Mouse (Mus musculus) liver, embryonic 14.5 days (tissue): ENCODE measurements at regions not wholly inside any gene's neighbourhood (a gene's known extent, or its start where the extent isn't known, plus 50 kb on each side); places are given as distances from the start of the nearest gene placed in this dataset.

Experiments used
- ATAC-seq: fragments of 200-750 bp; cut with Nextera tagmentation; 2 replicates; pipeline ENCODE4 v1.8.0; 2017; ENCODE audit warnings: moderate number of reproducible peaks, mild to moderate bottlenecking, moderate library complexity; ENCODE audit not compliant: insufficient read depth
- DNase-seq, 3 experiments: peaks; one replicate each; pipeline ENCODE4 v3.0.0-alpha.2; 2012 to 2013; ENCODE audit warnings: low read depth in 3 of 3, low spot score in 3 of 3
- H3K27ac ChIP-seq: fragments of 300-500 bp; sonication (generic); 2 replicates; pipeline ENCODE4 v1.5.1; 2014; ENCODE audit warnings: moderate library complexity, mild to moderate bottlenecking, control low read depth, inconsistent platforms
- H3K27me3 ChIP-seq: fragments of 300-500 bp; sonication (generic); 2 replicates; pipeline ENCODE4 v1.6.1; 2014; ENCODE audit warnings: mild to moderate bottlenecking, low read length, moderate library complexity; ENCODE audit not compliant: control insufficient read depth, insufficient read depth
- H3K36me3 ChIP-seq: fragments of 300-500 bp; sonication (generic); replicated peaks from 2 replicates; pipeline ENCODE4 v1.6.1; 2014; ENCODE audit warnings: low read depth; ENCODE audit not compliant: control insufficient read depth, insufficient read depth
- H3K4me1 ChIP-seq, 2 experiments: fragments of 200-500 bp in 1 of 2; fragments of 300-500 bp in 1 of 2; sonication (generic) in 1 of 2; replicated peaks; 2 replicates each; pipeline ENCODE4 v1.6.1; 2012 to 2014; ENCODE audit warnings: antibody characterized with exemption in 1 of 2, inconsistent platforms in 1 of 2, low read length in 1 of 2; ENCODE audit not compliant: control insufficient read depth in 2 of 2, insufficient read depth in 2 of 2
- H3K4me2 ChIP-seq: fragments of 300-500 bp; sonication (generic); 2 replicates; pipeline ENCODE4 v1.6.1; 2014; ENCODE audit warnings: low read depth, mild to moderate bottlenecking, control low read depth, moderate library complexity
- H3K4me3 ChIP-seq, 2 experiments: fragments of 200-500 bp in 1 of 2; fragments of 300-500 bp in 1 of 2; sonication (generic) in 1 of 2; 2 replicates each; pipeline ENCODE4 v1.5.1; 2012 to 2014; ENCODE audit warnings: low read depth in 2 of 2, low read length in 2 of 2, mild to moderate bottlenecking in 2 of 2, control low read depth in 1 of 2, inconsistent platforms in 1 of 2, moderate library complexity in 1 of 2; ENCODE audit not compliant: insufficient read depth in 1 of 2
- H3K9ac ChIP-seq: fragments of 300-500 bp; sonication (generic); replicated peaks from 2 replicates; pipeline ENCODE4 v1.6.1; 2014; ENCODE audit warnings: mild to moderate bottlenecking, control low read depth, moderate library complexity
- H3K9me3 ChIP-seq: fragments of 300-500 bp; sonication (generic); 2 replicates; pipeline ENCODE4 v1.6.1; 2016; ENCODE audit warnings: low read length, mixed read lengths; ENCODE audit not compliant: control insufficient read depth
- CTCF ChIP-seq: IDR thresholded peaks from 2 replicates; pipeline ENCODE4 v1.5.1; 2016; ENCODE audit warnings: antibody characterized with exemption, low read depth, control low read depth
- EP300 ChIP-seq: IDR thresholded peaks from 2 replicates; pipeline ENCODE4 v1.6.1; 2016; ENCODE audit warnings: antibody characterized with exemption, low read depth
- WGBS: fragments of 180-500 bp; shearing (Covaris S2); extraction: QIAGEN DNeasy Blood & Tissue Kit; methylation state at CpG from one replicate; pipeline ENCODE4 v1.1.7; 2014; ENCODE audit not compliant: insufficient replicate concordance; 5-methylcytosine and 5-hydroxymethylcytosine counted together

GRCm38 (mm10) chr2:131773691-131774090, 85.9 kb downstream of the Erv3 start:
- 59% methylated on average over 4 of the region's 4 CpGs for WGBS
- ATAC-seq (no peak), DNase-seq (no peak)
- Histone ChIP-seq H3K4me1 (no peaks in the 10 kb centered on the region), H3K27ac (no peak overlapping the region), H3K9me3 (no peaks in the 10 kb centered on the region), H3K27me3 (no peaks in the 10 kb centered on the region), H3K36me3 (no peaks in the 10 kb centered on the region), H3K4me2 (no peak overlapping the region), H3K4me3 (no peak overlapping the region), H3K9ac (no peak overlapping the region)
- TF ChIP-seq CTCF (no peak), EP300 (no peak)

- DNase-seq (no peak), ATAC-seq (no peak)
- H3K27ac ChIP-seq, result no peak overlapping the region
- H3K4me3 ChIP-seq, result no peak overlapping the region
- no peak overlapping the region for H3K4me2 ChIP-seq
- 62% methylated on average over 5 of the region's 5 CpGs for WGBS
- no peaks in the 10 kb centered on the region for H3K4me1 ChIP-seq
- H3K36me3 ChIP-seq, result no peaks in the 10 kb centered on the region
- no peaks in the 10 kb centered on the region for H3K9me3 ChIP-seq
- no peak for TF ChIP-seq CTCF
- no peak for TF ChIP-seq EP300
- H3K9ac ChIP-seq, result no peak overlapping the region
- no peaks in the 10 kb centered on the region for H3K27me3 ChIP-seq
Measured at GRCm38 (mm10) chr2:131772163-131772562, 87.4 kb downstream of the Erv3 start.

GRCm38 (mm10) chr2:131770852-131771251, 88.7 kb downstream of the Erv3 start:
- TF ChIP-seq EP300 (no peak), CTCF (peak; percentile 73)
- no peak overlapping the region for H3K4me2 ChIP-seq

GRCm38 (mm10) chr2:131769656-131770210, 89.8 kb downstream of the Erv3 start:
- TF ChIP-seq EP300, result no peak
- TF ChIP-seq CTCF, result no peak
- no peak for ATAC-seq

More at GRCm38 (mm10) chr2:131770852-131771251, 88.7 kb downstream of the Erv3 start:
- Histone ChIP-seq H3K27me3 (no peaks in the 10 kb centered on the region), H3K27ac (no peak overlapping the region), H3K9me3 (no peaks in the 10 kb centered on the region), H3K9ac (no peak overlapping the region), H3K4me1 (no peaks in the 10 kb centered on the region), H3K4me3 (no peak overlapping the region), H3K36me3 (no peaks in the 10 kb centered on the region)
- WGBS, result 42% methylated on average over 5 of the region's 5 CpGs
- peak in 1 of 3 experiments; percentile 14 for DNase-seq
- ATAC-seq, result no peak

GRCm38 (mm10) chr2:131766500-131766899, 93.0 kb downstream of the Erv3 start:
- Histone ChIP-seq H3K9ac (no peak overlapping the region), H3K36me3 (no peaks in the 10 kb centered on the region), H3K4me1 (no peaks in the 10 kb centered on the region), H3K27ac (no peak overlapping the region), H3K9me3 (no peaks in the 10 kb centered on the region), H3K4me2 (no peak overlapping the region), H3K4me3 (no peak overlapping the region), H3K27me3 (no peaks in the 10 kb centered on the region)
- DNase-seq (no peak), ATAC-seq (no peak)
- 75% methylated on average over 9 of the region's 9 CpGs for WGBS
- TF ChIP-seq CTCF (no peak), EP300 (no peak)

More at GRCm38 (mm10) chr2:131769656-131770210, 89.8 kb downstream of the Erv3 start:
- Histone ChIP-seq H3K9me3 (no peaks in the 10 kb centered on the region), H3K27me3 (no peaks in the 10 kb centered on the region), H3K27ac (no peak overlapping the region), H3K4me3 (no peak overlapping the region), H3K4me1 (no peaks in the 10 kb centered on the region), H3K36me3 (no peaks in the 10 kb centered on the region), H3K4me2 (no peak overlapping the region), H3K9ac (no peak overlapping the region)
- no peak for DNase-seq
- 55% methylated on average over 9 of the region's 9 CpGs for WGBS
